Mouse (Mus musculus) fibroblast of lung, adult 2 months (primary cell): ENCODE data around the gene Ocel1.
"Not testable (repeated sequence)": the region's sequence is repeated elsewhere in the genome, so short reads cannot be mapped to it uniquely, and the experiment has no call there.

ENCODE experiments used
- DNase-seq: peaks from one replicate; pipeline ENCODE4 v3.0.0-alpha.2; 2011; ENCODE audit warnings: low read depth

The Ocel1 gene

GRCm38 (mm10) chr8:71371236-71371848 is at the start of gene Ocel1:
Ocel1 (plus strand) TSS chr8:71371298.
- DNase-seq, result peak; percentile 92

- DNase-seq, result peak; percentile 49
Observed at GRCm38 (mm10) chr8:71322939-71323338, 48.2 kb upstream of the Ocel1 start.

GRCm38 (mm10) chr8:71324848-71325247 is 46.2 kb upstream of the Ocel1 start:
- no peak for DNase-seq

GRCm38 (mm10) chr8:71337834-71338233 is 33.3 kb upstream of the Ocel1 start:
- DNase-seq, result not testable (repeated sequence)

DNA sequence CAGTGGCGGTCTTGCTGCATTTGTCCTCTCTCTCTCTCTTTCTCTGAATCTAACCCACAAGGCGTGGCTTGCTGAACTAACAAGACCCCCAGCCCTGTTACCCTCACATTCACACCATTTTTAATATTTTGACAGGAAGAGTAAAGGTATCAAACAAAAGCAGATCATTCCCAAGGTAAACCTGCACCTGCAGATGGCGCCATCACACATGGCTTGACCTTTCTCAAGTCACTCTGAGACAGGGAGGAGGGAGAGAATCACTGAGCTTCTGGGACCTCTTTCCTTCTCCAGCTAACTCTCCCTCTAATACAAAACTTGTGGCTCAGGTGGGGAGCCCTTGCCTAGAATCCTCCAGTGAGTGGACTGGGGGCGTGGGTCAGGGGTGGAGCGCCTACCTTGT is 30.5 kb upstream of the Ocel1 start:
- DNase-seq, result no peak

- DNase-seq, result no peak
Observed at GRCm38 (mm10) chr8:71346581-71346980, 24.5 kb upstream of the Ocel1 start.

- no peak for DNase-seq
Observed at GRCm38 (mm10) chr8:71351117-71351516, 20.0 kb upstream of the Ocel1 start.

DNA sequence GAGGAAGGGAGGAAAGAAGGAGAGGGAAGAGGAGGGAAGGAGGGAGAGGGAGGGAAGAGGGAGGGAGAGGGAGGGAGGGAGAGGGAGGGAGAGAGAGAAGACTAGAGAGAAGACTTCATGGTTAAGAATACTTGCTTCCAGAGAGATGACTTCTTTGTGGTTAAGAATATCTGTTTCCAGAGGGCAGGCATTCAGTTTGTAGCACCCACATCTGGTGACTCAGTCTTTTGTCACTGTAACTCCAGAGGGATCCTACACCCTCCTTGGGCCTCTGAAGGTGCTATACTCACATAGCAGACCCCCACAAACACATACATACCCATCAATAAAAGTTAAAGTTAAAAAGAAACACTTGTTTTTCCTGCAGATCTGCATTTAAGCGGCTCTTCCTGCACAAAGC is 19.6 kb upstream of the Ocel1 start:
- DNase-seq, result no peak

DNA sequence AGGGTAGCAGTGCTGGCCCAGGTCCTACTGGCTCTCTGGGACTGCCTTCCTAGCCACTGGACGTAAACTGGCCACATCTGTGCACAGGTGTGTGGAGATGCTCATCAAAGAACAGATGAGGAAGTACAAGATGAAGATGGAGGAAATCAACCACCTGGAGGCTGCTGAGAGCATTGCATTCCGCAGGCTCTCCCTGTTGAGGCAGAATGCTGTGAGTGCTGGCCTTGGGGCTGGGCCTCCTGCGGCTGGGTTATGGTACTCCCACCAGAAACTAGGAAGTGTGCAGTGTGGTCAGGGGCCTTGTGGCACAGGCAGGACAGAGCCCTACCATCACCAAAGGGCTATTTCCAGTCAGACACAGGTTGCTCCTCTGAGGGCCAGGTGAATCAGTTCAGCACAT is 13.1 kb upstream of the Ocel1 start:
- DNase-seq, result no peak

- DNase-seq, result peak; percentile 85
Observed at GRCm38 (mm10) chr8:71366771-71367528, 4.1 kb upstream of the Ocel1 start, which contains the start of gene Use1. Use1 (plus strand) TSS chr8:71366848.

DNA sequence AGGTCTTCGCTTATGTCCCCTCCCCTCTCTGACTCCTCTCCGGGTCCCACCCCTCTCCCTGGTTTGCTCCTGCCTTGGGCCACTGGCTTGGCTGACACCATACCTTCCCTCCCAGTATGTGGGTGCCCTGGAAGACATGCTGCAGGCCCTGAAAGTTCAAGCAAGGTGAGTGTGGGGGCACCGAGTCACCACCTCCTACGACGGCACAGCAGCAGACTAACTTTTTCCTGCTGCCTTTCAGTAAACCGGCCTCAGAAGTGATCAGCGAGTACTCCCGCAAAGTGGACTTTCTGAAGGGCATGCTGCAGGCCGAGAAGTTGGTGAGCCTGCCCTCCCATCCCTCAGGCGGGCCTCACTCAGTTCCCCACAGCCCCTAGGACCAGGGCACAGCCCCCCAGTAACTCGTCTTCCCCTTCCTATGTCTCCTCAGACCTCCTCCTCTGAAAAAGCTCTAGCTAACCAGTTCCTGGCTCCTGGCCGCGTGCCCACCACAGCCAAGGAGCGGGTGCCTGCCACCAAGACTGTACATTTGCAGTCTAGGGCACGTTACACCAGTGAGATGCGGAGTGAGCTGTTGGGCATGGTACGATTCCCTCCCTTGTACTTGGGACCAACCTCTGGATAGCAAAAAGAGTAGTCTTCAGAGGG is 3.4 kb upstream of the Ocel1 start:
- no peak for DNase-seq

- DNase-seq, result no peak
Observed at GRCm38 (mm10) chr8:71368366-71368765, 2.7 kb upstream of the Ocel1 start.

- DNase-seq, result no peak
Observed at GRCm38 (mm10) chr8:71369040-71369718, 1.9 kb upstream of the Ocel1 start.

GRCm38 (mm10) chr8:71370711-71371235 is 325 bp upstream of the Ocel1 start:
- DNase-seq, result no peak

GRCm38 (mm10) chr8:71372427-71372826 is 1.3 kb downstream of the Ocel1 start:
- DNase-seq, result no peak

- DNase-seq, result no peak
Observed at GRCm38 (mm10) chr8:71373000-71373399, 1.9 kb downstream of the Ocel1 start.

GRCm38 (mm10) chr8:71374616-71375206 is 3.6 kb downstream of the Ocel1 start:
- DNase-seq, result no peak

GRCm38 (mm10) chr8:71375581-71376422 is 4.7 kb downstream of the Ocel1 start:
- no peak for DNase-seq

DNA sequence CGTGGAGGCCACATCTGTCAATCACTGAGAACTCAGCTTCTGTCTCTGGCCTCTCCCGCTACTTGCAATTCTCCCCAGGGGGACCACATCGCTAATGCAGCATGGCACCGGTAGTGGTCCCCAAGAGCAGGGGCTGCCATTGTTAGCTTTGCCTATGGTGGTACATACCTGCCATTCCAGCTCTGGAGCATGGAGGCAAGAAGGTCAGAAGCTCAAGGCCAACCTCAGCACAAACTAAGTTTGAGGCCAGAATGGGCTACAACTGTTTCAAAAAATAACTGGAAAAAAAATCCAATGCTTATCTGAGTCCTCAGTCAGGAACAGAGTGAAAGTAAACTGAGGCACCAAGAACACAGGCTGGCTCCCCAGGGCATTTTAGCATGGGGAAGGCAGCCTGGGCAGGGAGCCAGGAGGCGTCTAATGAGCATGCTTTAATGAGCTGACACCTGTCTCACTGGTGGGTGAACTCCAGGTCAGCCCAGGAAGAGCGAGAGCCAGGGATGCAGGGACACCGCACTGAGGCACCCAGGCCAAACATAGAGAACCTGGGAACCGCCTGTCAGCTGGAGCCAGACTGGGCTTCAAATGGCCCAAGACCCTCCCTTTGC is 5.4 kb downstream of the Ocel1 start:
- no peak for DNase-seq

DNA sequence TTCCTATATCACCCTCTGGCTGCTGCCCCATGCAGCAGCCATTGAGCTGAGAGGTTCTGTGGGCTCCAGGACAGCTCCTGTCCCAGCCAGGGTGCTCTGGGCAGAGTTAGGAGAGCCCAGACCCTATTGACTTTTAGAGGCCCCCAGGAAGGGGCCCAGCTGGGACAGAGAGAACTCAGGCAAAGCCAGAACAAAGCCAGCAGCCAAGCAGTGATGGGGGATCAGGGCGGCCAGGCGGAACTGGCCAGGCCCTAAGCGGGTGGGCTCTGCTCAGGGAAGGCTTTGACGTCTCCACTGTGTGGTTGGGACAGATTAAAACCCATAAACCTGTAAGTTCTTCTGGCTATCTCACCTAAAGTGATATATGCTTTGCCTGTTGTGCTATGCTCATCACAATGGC is 7.9 kb downstream of the Ocel1 start:
- DNase-seq, result no peak
